12 mouse cellular contexts compared by ENCODE assay signal in the genomic region with DNA sequence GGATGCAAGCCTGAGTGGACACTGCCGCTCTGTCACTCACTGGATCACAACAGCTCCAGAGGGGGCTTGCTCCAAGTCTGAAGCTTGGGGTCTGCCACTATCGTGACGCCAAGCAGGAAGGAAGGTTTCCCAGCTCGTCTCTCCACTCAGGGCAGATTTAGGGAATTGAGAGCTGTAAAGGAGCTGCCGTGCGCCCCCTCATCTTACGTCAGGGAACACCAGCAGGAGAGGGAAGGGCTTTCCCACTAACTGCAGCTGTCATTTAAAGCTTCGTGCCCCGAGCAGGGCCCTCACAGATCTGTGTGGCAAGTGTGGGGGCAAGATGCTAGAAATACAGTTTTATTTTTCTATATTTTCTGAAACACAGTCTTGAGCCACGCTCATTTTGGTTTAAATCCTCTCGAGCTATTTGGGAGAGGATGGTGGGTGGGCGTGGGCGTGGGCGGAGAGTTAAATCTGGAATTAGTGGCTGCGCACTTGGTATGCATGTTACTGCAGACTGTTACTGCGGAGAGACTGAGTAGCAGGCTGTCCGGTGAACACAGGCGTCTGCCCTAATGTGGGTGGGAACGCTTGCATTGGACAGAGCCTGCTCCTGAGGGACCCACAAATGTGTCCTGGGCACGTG. TPM values are rescaled to one million over a fixed set of nuclear protein-coding genes. Genes with fewer than 3 reads are reported as not detected.
DNase-seq lines count a peak whose midpoint lies in the region; ATAC-seq lines count a peak whose summit lies in the region.
"Had no signal": no experiment of that assay in that cellular context is flagged by ENCODE, and none has a peak within 500 bp of the region (broad histone marks: within the 10 kb centered on the region; RNA-seq: fewer than 3 reads in every experiment).

No protein-coding gene starts in this region.

- ATAC-seq in hindbrain, embryonic 14.5 days (ENCODE audit: low FRiP score), result no peak
- ATAC-seq: Patski had no signal

- no peak overlapping the region for H3K9ac ChIP-seq in hindbrain, embryonic 14.5 days
- H3K9ac ChIP-seq: embryonic facial prominence, embryonic 12.5 days had no signal

- no peaks in the 10 kb centered on the region for H3K36me3 ChIP-seq in hindbrain, embryonic 14.5 days (replicated peaks; ENCODE audit: control insufficient read depth, insufficient read depth)

- H3K4me2 ChIP-seq in hindbrain, embryonic 14.5 days (replicated peaks), result no peak overlapping the region
- H3K4me2 ChIP-seq: embryonic facial prominence, embryonic 12.5 days had no signal

- H3K27me3 ChIP-seq in hindbrain, embryonic 14.5 days (ENCODE audit: control insufficient read depth, insufficient read depth, low read length), result no peaks in the 10 kb centered on the region
- H3K27me3 ChIP-seq: embryonic facial prominence, embryonic 12.5 days; Patski had no signal

- H3K27ac ChIP-seq in hindbrain, embryonic 14.5 days, result no peak overlapping the region
- H3K27ac ChIP-seq: embryonic facial prominence, embryonic 12.5 days; hindbrain, postnatal 0 days had no signal

- peak; percentile 44 to 58 for DNase-seq in kidney, postnatal 4 days
- DNase-seq in kidney, adult 8-10 months, result no peak
- DNase-seq in layer of hippocampus, adult 18-20 months (ENCODE audit: low spot score in 2 of 2), result peak; percentile 84 to 96
- peak; percentile 84 for DNase-seq in left cerebral cortex, postnatal 10 days (ENCODE audit: extremely low spot score in 1 of 2, low spot score in 2 of 2)
- peak; percentile 86 for DNase-seq in telencephalon, adult 2 months (ENCODE audit: low read depth, low spot score)
- no peak for DNase-seq in adipocyte (ENCODE audit: low spot score)
- DNase-seq in hindbrain, embryonic 14.5 days (ENCODE audit: low spot score), result no peak
- DNase-seq: adrenal gland, postnatal 14 days; lung, adult 2 months had no signal

- no peak overlapping the region for H3K4me3 ChIP-seq in hindbrain, embryonic 14.5 days (replicated peaks; ENCODE audit: low read length)
- H3K4me3 ChIP-seq: embryonic facial prominence, embryonic 12.5 days had no signal

- 85% methylated on average over 20 of the region's 20 CpGs for WGBS in hindbrain, embryonic 14.5 days

- intact Hi-C loops in left cerebral cortex, postnatal 10 days (cut with DNase I), result no loop called here

- H3K4me1 ChIP-seq in hindbrain, embryonic 14.5 days (replicated peaks; ENCODE audit: control insufficient read depth, insufficient read depth, low read length), result no peaks in the 10 kb centered on the region
- H3K4me1 ChIP-seq: embryonic facial prominence, embryonic 12.5 days had no signal

- H3K9me3 ChIP-seq in hindbrain, embryonic 14.5 days (ENCODE audit: control insufficient read depth, low read length), result no peaks in the 10 kb centered on the region
- H3K9me3 ChIP-seq: embryonic facial prominence, embryonic 12.5 days had no signal

RNA-seq across cellular contexts. Expression of a gene that starts 19.4 kb away (rescaled TPM):
- total RNA-seq in layer of hippocampus, adult 18-20 months (2021), result 10 to 100 TPM; 12.5 to 15.4 TPM
- total RNA-seq in left cerebral cortex, postnatal 10 days (2021), result 10 to 100 TPM; 15.6 to 17.8 TPM
- polyA plus RNA-seq in hindbrain, embryonic 14.5 days (2014; fragmentation: Nextera tagmentation; extraction: Ambion mirVana), result 6.3 and 7.3 TPM in 2 replicates

RNA-seq across cellular contexts. Expression of a gene that starts 51.8 kb away (rescaled TPM):
- total RNA-seq in layer of hippocampus, adult 18-20 months (2021), result 100 to 1,000 TPM; 141 to 144 TPM
- total RNA-seq in left cerebral cortex, postnatal 10 days (2021), result 100 to 1,000 TPM; 125 to 127 TPM
- polyA plus RNA-seq in hindbrain, embryonic 14.5 days (2014; fragmentation: Nextera tagmentation; extraction: Ambion mirVana), result 99.0 and 99.7 TPM in 2 replicates

Comparison
In these comparisons a context has a peak if more than half of its experiments do, and no peak if none do; other contexts are left out.
1. DNase-seq: peak in kidney, postnatal 4 days (2 of 2), layer of hippocampus, adult 18-20 months (2 of 2), left cerebral cortex, postnatal 10 days (2 of 2) and telencephalon, adult 2 months (single experiment); none in kidney, adult 8-10 months (0 of 2), adipocyte (single experiment) and hindbrain, embryonic 14.5 days (single experiment).